Mouse (Mus musculus) heart, embryonic 14.5 days (tissue): ENCODE measurements around the gene Olfr1234. TPM values are rescaled to one million over a fixed set of nuclear protein-coding genes. Genes with fewer than 3 reads are reported as not detected.

ENCODE experiments used
- ATAC-seq: fragments of 200-750 bp; cut with Nextera tagmentation; 2 replicates; pipeline ENCODE4 v1.8.0; 2017; ENCODE audit warnings: low read depth, moderate TSS enrichment; ENCODE audit not compliant: insufficient number of reproducible peaks, insufficient read depth, low FRiP score
- H3K27ac ChIP-seq, 2 experiments: fragments of 200-500 bp in 1 of 2; fragments of 300-500 bp in 1 of 2; sonication (generic) in 1 of 2; replicated peaks in 1 of 2; 2 replicates each; pipeline ENCODE4 v1.5.1; 2012 to 2014; ENCODE audit warnings: low read depth in 2 of 2, low read length in 2 of 2, control low read depth in 1 of 2, mild to moderate bottlenecking in 1 of 2, mixed read lengths in 1 of 2; ENCODE audit not compliant: control insufficient read depth in 1 of 2, insufficient read depth in 1 of 2
- H3K27me3 ChIP-seq: fragments of 300-500 bp; sonication (generic); 2 replicates; pipeline ENCODE4 v1.6.1; 2014; ENCODE audit warnings: mild to moderate bottlenecking, low read length, control low read depth; ENCODE audit not compliant: control insufficient read depth, insufficient read depth
- H3K36me3 ChIP-seq: fragments of 300-500 bp; sonication (generic); 2 replicates; pipeline ENCODE4 v1.6.1; 2014; ENCODE audit warnings: mild to moderate bottlenecking, control low read depth, low read length, mixed read lengths; ENCODE audit not compliant: control insufficient read depth, insufficient read depth
- H3K4me1 ChIP-seq, 2 experiments: fragments of 200-500 bp in 1 of 2; fragments of 300-500 bp in 1 of 2; sonication (generic) in 1 of 2; 2 replicates each; pipeline ENCODE4 v1.6.1; 2012 to 2014; ENCODE audit warnings: low read length in 2 of 2, control low read depth in 1 of 2, mixed read lengths in 1 of 2; ENCODE audit not compliant: control insufficient read depth in 2 of 2, insufficient read depth in 2 of 2
- H3K4me2 ChIP-seq: fragments of 300-500 bp; sonication (generic); 2 replicates; pipeline ENCODE4 v1.6.1; 2014; ENCODE audit warnings: mild to moderate bottlenecking, low read length
- H3K4me3 ChIP-seq, 2 experiments: fragments of 200-500 bp in 1 of 2; fragments of 300-500 bp in 1 of 2; sonication (generic) in 1 of 2; 2 replicates each; pipeline ENCODE4 v1.5.1; 2012 to 2014; ENCODE audit warnings: low read length in 2 of 2, mild to moderate bottlenecking in 2 of 2, control low read depth in 1 of 2, low read depth in 1 of 2, moderate library complexity in 1 of 2; ENCODE audit not compliant: control insufficient read depth in 1 of 2, insufficient read depth in 1 of 2
- H3K9ac ChIP-seq: fragments of 300-500 bp; sonication (generic); 2 replicates; pipeline ENCODE4 v1.6.1; 2014; ENCODE audit warnings: mild to moderate bottlenecking, low read length
- H3K9me3 ChIP-seq: fragments of 300-500 bp; sonication (generic); 2 replicates; pipeline ENCODE4 v1.6.1; 2016; ENCODE audit warnings: low read length, control low read depth; ENCODE audit not compliant: control insufficient read depth
- WGBS: fragments of 180-500 bp; shearing (Covaris S2); extraction: QIAGEN DNeasy Blood & Tissue Kit; methylation state at CpG from one replicate; pipeline ENCODE4 v1.1.7; 2014; 5-methylcytosine and 5-hydroxymethylcytosine counted together
- polyA plus RNA-seq: library from polyadenylated mRNA; unstranded; fragments of >200 nt; fragmentation: Nextera tagmentation; extraction: Ambion mirVana; gene quantifications from 2 replicates; pipeline ENCODE4 v1.2.1, GENCODE M21; 2014

Gene Olfr1234
- not detected in 2 replicates for polyA plus RNA-seq

DNA sequence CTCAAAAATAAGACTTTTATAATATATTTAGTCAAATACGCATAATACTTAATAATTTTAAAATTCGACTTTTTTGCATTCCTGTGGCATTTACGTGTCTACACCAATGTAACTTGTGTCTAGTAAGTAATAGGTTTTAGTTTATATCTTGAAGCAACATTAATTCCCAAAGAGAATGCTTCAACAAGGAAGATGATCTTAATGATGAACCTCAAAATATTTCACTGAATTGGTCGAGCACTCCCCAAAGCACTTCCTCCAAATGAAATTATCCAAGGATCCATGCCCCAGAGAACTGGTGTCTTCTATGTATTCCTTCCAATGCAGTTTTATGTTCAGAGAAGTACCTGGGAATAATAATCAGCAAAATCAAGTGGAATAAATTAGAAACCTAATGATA lies at the start of gene Olfr1234:
Olfr1234 (minus strand) TSS at position 101 of the 400 bp plus-strand sequence.
- H3K4me3 ChIP-seq = no peak within 1 kb of the TSS
- no peak within 1 kb of the TSS for H3K27ac ChIP-seq
- no peaks in the 10 kb centered on the region for H3K36me3 ChIP-seq
- H3K27me3 ChIP-seq = no peaks in the 10 kb centered on the region
- WGBS = 71% methylated on average over 4 of the region's 4 CpGs
- H3K4me1 ChIP-seq = no peaks in the 10 kb centered on the region
- no peak within 1 kb of the TSS for H3K4me2 ChIP-seq
- H3K9me3 ChIP-seq = no peaks in the 10 kb centered on the region
- ATAC-seq = no peak
- H3K9ac ChIP-seq = no peak within 1 kb of the TSS

DNA sequence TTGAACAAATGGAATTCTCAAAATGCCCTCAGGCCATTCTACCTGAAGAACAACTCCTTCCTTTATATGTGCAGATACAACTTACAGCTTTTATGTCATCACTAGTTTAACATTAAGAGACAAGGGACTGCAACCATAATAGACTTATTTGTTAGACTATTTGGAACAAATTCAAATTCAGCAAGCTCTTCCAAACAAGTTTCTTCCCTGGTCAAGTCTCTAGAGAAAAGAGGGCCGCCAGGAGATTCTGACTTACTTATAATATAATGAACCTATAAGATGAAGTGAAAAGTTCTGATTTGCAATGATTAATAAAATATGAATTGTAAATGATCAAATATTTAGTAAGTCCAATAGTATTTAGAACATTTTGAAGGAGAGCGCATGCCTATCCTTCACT lies 44.9 kb upstream of the Olfr1234 start, which contains the start of gene Olfr1238:
Olfr1238 (minus strand) TSS at position 101 of the 400 bp plus-strand sequence.
- Histone ChIP-seq H3K9me3 (no peaks in the 10 kb centered on the region), H3K4me1 (no peaks in the 10 kb centered on the region), H3K4me3 (no peak within 1 kb of the TSS), H3K9ac (no peak within 1 kb of the TSS), H3K4me2 (no peak within 1 kb of the TSS), H3K36me3 (no peaks in the 10 kb centered on the region), H3K27ac (no peak within 1 kb of the TSS), H3K27me3 (no peaks in the 10 kb centered on the region)
- WGBS = 80% methylated on average over 2 of the region's 2 CpGs
- ATAC-seq = no peak

DNA sequence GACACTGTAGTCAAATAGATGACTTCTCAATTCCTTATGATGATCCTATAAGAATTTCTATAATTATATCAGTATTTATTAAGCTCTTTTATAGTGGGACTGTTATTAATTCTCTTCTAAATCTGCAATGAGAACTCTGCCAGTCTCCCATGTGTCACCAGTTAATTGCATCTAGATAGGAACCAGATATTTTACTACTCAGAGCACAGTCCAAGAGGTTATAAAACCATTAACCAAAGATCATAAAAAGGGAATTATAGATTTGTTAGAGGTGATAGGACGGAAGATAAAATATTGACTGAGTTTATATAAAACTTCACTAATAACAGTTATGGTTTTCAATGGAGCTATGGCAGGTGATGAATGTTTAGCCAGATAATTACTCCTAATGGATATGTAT lies 36.2 kb upstream of the Olfr1234 start:
- no peak overlapping the region for H3K4me3 ChIP-seq
- no peaks in the 10 kb centered on the region for H3K27me3 ChIP-seq
- ATAC-seq = no peak
- 76% methylated on average over 1 of the region's 1 CpGs for WGBS
- no peaks in the 10 kb centered on the region for H3K4me1 ChIP-seq
- H3K9ac ChIP-seq = no peak overlapping the region
- H3K9me3 ChIP-seq = no peaks in the 10 kb centered on the region
- H3K36me3 ChIP-seq = no peaks in the 10 kb centered on the region
- no peak overlapping the region for H3K27ac ChIP-seq
- H3K4me2 ChIP-seq = no peak overlapping the region

DNA sequence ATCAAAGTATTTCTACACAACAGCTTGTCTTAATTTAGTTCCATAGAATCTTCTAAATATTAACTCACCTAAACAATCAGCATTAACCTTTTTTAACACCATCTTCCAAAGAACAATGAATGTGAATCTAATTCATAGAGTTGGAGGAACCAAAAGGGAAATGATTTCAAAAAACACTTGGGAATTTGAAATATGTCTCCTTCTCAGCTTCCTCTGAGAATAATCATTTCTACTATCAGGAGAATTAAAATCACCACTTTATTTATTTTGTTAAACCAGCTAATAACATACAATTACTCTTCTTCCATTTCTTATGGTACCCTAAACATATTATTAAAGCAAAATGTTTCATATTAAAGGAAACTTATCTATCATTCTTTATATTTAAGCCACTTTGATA lies 22.4 kb downstream of the Olfr1234 start, which contains the start of gene Olfr1233:
Olfr1233 (minus strand) TSS at position 101 of the 400 bp plus-strand sequence.
- no peaks in the 10 kb centered on the region for H3K4me1 ChIP-seq
- no peak within 1 kb of the TSS for H3K4me3 ChIP-seq
- no peaks in the 10 kb centered on the region for H3K36me3 ChIP-seq
- H3K9ac ChIP-seq = no peak within 1 kb of the TSS
- H3K27me3 ChIP-seq = no peaks in the 10 kb centered on the region
- H3K4me2 ChIP-seq = no peak within 1 kb of the TSS
- H3K9me3 ChIP-seq = no peaks in the 10 kb centered on the region
- no peak for ATAC-seq
- H3K27ac ChIP-seq = no peak within 1 kb of the TSS

DNA sequence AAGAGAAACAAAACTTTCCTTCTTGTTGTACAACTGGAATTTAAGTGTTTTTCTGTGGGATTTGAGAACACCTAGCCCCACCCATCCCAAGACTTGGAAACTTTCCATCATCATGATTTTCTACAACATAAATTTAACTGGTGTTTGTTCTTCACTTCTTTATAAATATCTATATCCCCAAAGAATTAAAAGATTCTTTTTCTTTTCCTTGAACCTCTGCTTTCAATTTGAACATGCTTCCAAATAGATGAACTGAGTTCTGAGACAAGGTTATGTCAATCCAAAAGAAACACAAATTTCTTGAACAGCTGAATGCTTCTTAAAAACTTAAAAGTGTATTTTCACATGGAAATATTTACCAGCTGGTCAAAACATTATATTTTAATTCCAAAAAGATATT lies 35.1 kb downstream of the Olfr1234 start, which contains the start of gene Olfr1232:
Olfr1232 (minus strand) TSS at position 101 of the 400 bp plus-strand sequence.
- Histone ChIP-seq H3K9me3 (no peaks in the 10 kb centered on the region), H3K27ac (no peak within 1 kb of the TSS), H3K9ac (no peak within 1 kb of the TSS), H3K36me3 (no peaks in the 10 kb centered on the region), H3K4me3 (no peak within 1 kb of the TSS), H3K4me2 (no peak within 1 kb of the TSS), H3K4me1 (no peaks in the 10 kb centered on the region), H3K27me3 (no peaks in the 10 kb centered on the region)
- ATAC-seq = no peak

Other genes starting within 250 kb of the Olfr1234 start
- gene Olfr1221, start 247.6 kb downstream of the Olfr1234 start, polyA plus RNA-seq = not detected in 2 replicates
- not detected in 2 replicates for gene Olfr1222, start 231.8 kb downstream of the Olfr1234 start, polyA plus RNA-seq
- gene Olfr1223, start 213.3 kb downstream of the Olfr1234 start, polyA plus RNA-seq = not detected in 2 replicates
- gene Olfr1224-ps1, start 200.8 kb downstream of the Olfr1234 start, polyA plus RNA-seq = not detected in 2 replicates
- not detected in 2 replicates for gene Olfr1225, start 190.2 kb downstream of the Olfr1234 start, polyA plus RNA-seq
- not detected in 2 replicates for gene Olfr1226, start 164.8 kb downstream of the Olfr1234 start, polyA plus RNA-seq
- not detected in 2 replicates for gene Olfr1228, start 110.8 kb downstream of the Olfr1234 start, polyA plus RNA-seq
- not detected in 2 replicates for gene Olfr1229, start 76.9 kb downstream of the Olfr1234 start, polyA plus RNA-seq
- not detected in 2 replicates for gene Olfr1230, start 67.6 kb downstream of the Olfr1234 start, polyA plus RNA-seq
- not detected in 2 replicates for gene Olfr1231, start 57.8 kb downstream of the Olfr1234 start, polyA plus RNA-seq
- not detected in 2 replicates for gene Olfr1232, start 35.2 kb downstream of the Olfr1234 start, polyA plus RNA-seq
- not detected in 2 replicates for gene Olfr1233, start 22.5 kb downstream of the Olfr1234 start, polyA plus RNA-seq
- not detected in 2 replicates for gene Olfr1238, start 44.8 kb upstream of the Olfr1234 start, polyA plus RNA-seq
- not detected in 2 replicates for gene Olfr1239, start 55.5 kb upstream of the Olfr1234 start, polyA plus RNA-seq
- gene Olfr1240, start 78.1 kb upstream of the Olfr1234 start, polyA plus RNA-seq = not detected in 2 replicates
- not detected in 2 replicates for gene Olfr1241, start 122.3 kb upstream of the Olfr1234 start, polyA plus RNA-seq
- not detected in 2 replicates for gene Olfr1242, start 133.5 kb upstream of the Olfr1234 start, polyA plus RNA-seq
- not detected in 2 replicates for gene Olfr1243, start 166.6 kb upstream of the Olfr1234 start, polyA plus RNA-seq
- not detected in 2 replicates for gene Olfr1245, start 213.6 kb upstream of the Olfr1234 start, polyA plus RNA-seq
- gene Olfr1246, start 228.3 kb upstream of the Olfr1234 start, polyA plus RNA-seq = not detected in 2 replicates
- gene Olfr1247, start 249.3 kb upstream of the Olfr1234 start, polyA plus RNA-seq = not detected in 2 replicates